Mouse (Mus musculus): Measurements from ENCODE around the gene Msx3. TPM values are rescaled to one million over a fixed set of nuclear protein-coding genes. Genes with fewer than 3 reads are reported as not detected.

Gene Msx3
- polyA plus RNA-seq, 1 experiment from 2014 or later: 2.6 TPM

- H3K27me3 ChIP-seq (replicated peaks; ENCODE audit: low read depth, poor library complexity, severe bottlenecking): peaks cover 95% of the 10 kb centered on the region
- H3K4me3 ChIP-seq: peak overlapping the region; percentile 53
- DNase-seq (ENCODE audit: low spot score): peak; percentile 67
- no peaks in the 10 kb centered on the region for H3K9me3 ChIP-seq
- under 1% methylated on average over 33 of the region's 33 CpGs for WGBS
- no peak overlapping the region; the same call in 1 of the 2 replicates for H3K27ac ChIP-seq (replicated peaks)
- H3K4me1 ChIP-seq: peaks cover 22% of the 10 kb centered on the region
- H3K36me3 ChIP-seq (replicated peaks): no peaks in the 10 kb centered on the region
These were observed 1.0 kb downstream of the Msx3 start for GRCm38 (mm10) chr7:140047811-140048311.

- 81% methylated on average over 4 of the region's 4 CpGs for WGBS
- H3K4me3 ChIP-seq: no peak overlapping the region
- no peak for DNase-seq (ENCODE audit: low spot score)
These were observed 3.3 kb downstream of the Msx3 start for GRCm38 (mm10) chr7:140045546-140045945.

GRCm38 (mm10) chr7:140042728-140043127, 6.2 kb downstream of the Msx3 start:
- 73% methylated on average over 3 of the region's 3 CpGs for WGBS

More at GRCm38 (mm10) chr7:140045546-140045945, 3.3 kb downstream of the Msx3 start:
- Histone ChIP-seq H3K9me3 (no peaks in the 10 kb centered on the region), H3K36me3 (replicated peaks) (peaks cover 7% of the 10 kb centered on the region), H3K27me3 (replicated peaks; ENCODE audit: low read depth, poor library complexity, severe bottlenecking) (peaks cover 72% of the 10 kb centered on the region), H3K4me1 (peaks cover 22% of the 10 kb centered on the region), H3K27ac (replicated peaks) (no peak overlapping the region)

DNA sequence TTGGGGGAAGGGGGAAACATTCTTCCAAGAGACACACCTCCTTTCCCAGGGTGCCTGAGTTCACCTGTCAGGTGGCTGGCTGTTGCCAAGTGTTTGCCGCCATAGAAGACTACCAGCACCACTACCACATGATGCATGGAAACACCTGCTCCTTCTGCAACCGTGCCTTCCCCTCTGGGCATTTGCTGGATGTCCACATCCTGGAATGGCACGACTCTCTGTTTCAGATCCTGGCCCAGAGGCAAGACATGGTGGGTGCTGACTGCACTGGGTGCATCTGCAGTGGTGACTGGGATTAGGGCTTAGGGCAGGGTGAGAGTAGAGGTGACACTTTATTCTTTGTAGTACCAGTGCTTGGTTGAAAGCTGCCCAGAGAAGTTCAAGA, 11.7 kb downstream of the Msx3 start:
- WGBS: 58% methylated on average over 3 of the region's 3 CpGs
- Histone ChIP-seq H3K27me3 (replicated peaks; ENCODE audit: low read depth, poor library complexity, severe bottlenecking) (no peaks in the 10 kb centered on the region), H3K36me3 (replicated peaks) (peaks cover 52% of the 10 kb centered on the region), H3K4me1 (peaks cover 19% of the 10 kb centered on the region), H3K27ac (replicated peaks) (0 out of 2 replicates have a peak overlapping the region, but pooled peaks have one; percentile 98), H3K4me3 (peak overlapping the region; percentile 93), H3K9me3 (no peaks in the 10 kb centered on the region)
- no peak for DNase-seq (ENCODE audit: low spot score)

More at GRCm38 (mm10) chr7:140042728-140043127, 6.2 kb downstream of the Msx3 start:
- DNase-seq (ENCODE audit: low spot score): no peak
- Histone ChIP-seq H3K4me1 (peaks cover 2% of the 10 kb centered on the region), H3K27me3 (replicated peaks; ENCODE audit: low read depth, poor library complexity, severe bottlenecking) (peaks cover 44% of the 10 kb centered on the region), H3K27ac (replicated peaks) (no peak overlapping the region), H3K4me3 (no peak overlapping the region), H3K9me3 (no peaks in the 10 kb centered on the region), H3K36me3 (replicated peaks) (peaks cover 30% of the 10 kb centered on the region)

GRCm38 (mm10) chr7:140036281-140037170, 12.4 kb downstream of the Msx3 start, which contains the start of the genes Zfp511 and Tubgcp2:
Gene Zfp511, plus strand, starts transcription at chr7:140036391.
Gene Tubgcp2, minus strand, starts transcription at chr7:140036669.
- Histone ChIP-seq H3K4me1 (peaks cover 19% of the 10 kb centered on the region), H3K27me3 (replicated peaks; ENCODE audit: low read depth, poor library complexity, severe bottlenecking) (no peaks in the 10 kb centered on the region), H3K27ac (replicated peaks) (peak within 1 kb of the TSS; percentile 98), H3K9me3 (no peaks in the 10 kb centered on the region), H3K36me3 (replicated peaks) (peaks cover 58% of the 10 kb centered on the region), H3K4me3 (peak within 1 kb of the TSS; percentile 93)
- DNase-seq (ENCODE audit: low spot score): peak; percentile 97
- WGBS: 2% methylated on average over 69 of the region's 69 CpGs

- 25% methylated on average over 7 of the region's 7 CpGs for WGBS
These were observed 13.4 kb downstream of the Msx3 start for GRCm38 (mm10) chr7:140035456-140035855.

GRCm38 (mm10) chr7:140033386-140033785, 15.5 kb downstream of the Msx3 start:
- Histone ChIP-seq H3K9me3 (no peaks in the 10 kb centered on the region), H3K27ac (replicated peaks) (no peak overlapping the region), H3K27me3 (replicated peaks; ENCODE audit: low read depth, poor library complexity, severe bottlenecking) (no peaks in the 10 kb centered on the region), H3K36me3 (replicated peaks) (peaks cover 65% of the 10 kb centered on the region), H3K4me3 (no peak overlapping the region), H3K4me1 (peaks cover 19% of the 10 kb centered on the region)
- no peak for DNase-seq (ENCODE audit: low spot score)
- 92% methylated on average over 9 of the region's 9 CpGs for WGBS

More at GRCm38 (mm10) chr7:140035456-140035855, 13.4 kb downstream of the Msx3 start:
- Histone ChIP-seq H3K27me3 (replicated peaks; ENCODE audit: low read depth, poor library complexity, severe bottlenecking) (no peaks in the 10 kb centered on the region), H3K4me1 (peaks cover 19% of the 10 kb centered on the region), H3K9me3 (no peaks in the 10 kb centered on the region), H3K4me3 (peak overlapping the region; percentile 93), H3K36me3 (replicated peaks) (peaks cover 61% of the 10 kb centered on the region), H3K27ac (replicated peaks) (peak overlapping the region; percentile 98)
- no peak for DNase-seq (ENCODE audit: low spot score)

DNA sequence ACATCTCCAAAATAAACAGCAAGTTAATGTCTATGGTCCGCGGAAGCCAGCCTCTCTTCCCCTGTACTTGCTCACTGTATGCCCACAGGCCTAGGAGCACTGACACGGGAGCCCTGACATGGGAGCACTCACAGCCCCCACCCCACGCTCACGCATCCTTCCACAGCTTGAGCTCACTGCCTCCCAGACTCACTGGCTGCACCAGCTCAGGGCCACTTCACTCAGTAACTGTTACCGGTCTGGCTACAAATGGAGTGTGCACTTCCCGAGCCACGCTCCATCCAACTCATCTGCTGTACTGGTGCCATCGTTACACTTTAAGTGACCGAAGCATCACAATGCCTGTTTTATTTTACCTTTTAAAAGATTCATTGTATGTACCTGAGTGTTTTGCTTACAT, 16.5 kb downstream of the Msx3 start:
- 96% methylated on average over 10 of the region's 10 CpGs for WGBS
- H3K9me3 ChIP-seq: no peaks in the 10 kb centered on the region
- H3K4me3 ChIP-seq: no peak overlapping the region
- no peak overlapping the region for H3K27ac ChIP-seq (replicated peaks)
- H3K27me3 ChIP-seq (replicated peaks; ENCODE audit: low read depth, poor library complexity, severe bottlenecking): no peaks in the 10 kb centered on the region
- peaks cover 69% of the 10 kb centered on the region for H3K36me3 ChIP-seq (replicated peaks)
- DNase-seq (ENCODE audit: low spot score): no peak
- H3K4me1 ChIP-seq: peaks cover 18% of the 10 kb centered on the region

- H3K27ac ChIP-seq (replicated peaks): no peak overlapping the region
- H3K4me3 ChIP-seq: no peak overlapping the region
- H3K4me1 ChIP-seq: peaks cover 12% of the 10 kb centered on the region
- H3K36me3 ChIP-seq (replicated peaks): peaks cover 69% of the 10 kb centered on the region
- H3K9me3 ChIP-seq: no peaks in the 10 kb centered on the region
- no peak for DNase-seq (ENCODE audit: low spot score)
- WGBS: 95% methylated on average over 12 of the region's 12 CpGs
- no peaks in the 10 kb centered on the region for H3K27me3 ChIP-seq (replicated peaks; ENCODE audit: low read depth, poor library complexity, severe bottlenecking)
These were observed 17.1 kb downstream of the Msx3 start for GRCm38 (mm10) chr7:140031771-140032170.

DNA sequence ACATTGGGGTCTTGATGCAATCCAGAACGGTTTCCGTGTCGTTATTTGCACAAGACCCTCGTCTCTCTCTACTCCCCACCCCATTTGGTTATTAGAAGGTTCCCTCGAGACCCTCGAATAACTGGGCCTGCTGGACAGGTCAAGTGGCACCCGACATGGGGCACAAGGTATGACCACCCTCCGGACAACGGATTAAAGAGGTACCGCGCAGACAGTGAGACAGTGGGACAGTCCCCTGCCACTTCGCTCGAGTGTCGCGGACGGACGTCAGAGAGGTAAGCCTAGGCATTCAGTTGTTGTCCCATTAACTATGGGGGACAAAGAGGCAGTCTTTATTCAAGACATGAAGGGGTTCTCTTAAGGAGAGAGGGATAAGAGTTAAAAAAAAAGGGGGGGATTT, 37.6 kb downstream of the Msx3 start:
- peaks cover 49% of the 10 kb centered on the region for H3K36me3 ChIP-seq (replicated peaks)
- WGBS: 96% methylated on average over 17 of the region's 17 CpGs

DNA sequence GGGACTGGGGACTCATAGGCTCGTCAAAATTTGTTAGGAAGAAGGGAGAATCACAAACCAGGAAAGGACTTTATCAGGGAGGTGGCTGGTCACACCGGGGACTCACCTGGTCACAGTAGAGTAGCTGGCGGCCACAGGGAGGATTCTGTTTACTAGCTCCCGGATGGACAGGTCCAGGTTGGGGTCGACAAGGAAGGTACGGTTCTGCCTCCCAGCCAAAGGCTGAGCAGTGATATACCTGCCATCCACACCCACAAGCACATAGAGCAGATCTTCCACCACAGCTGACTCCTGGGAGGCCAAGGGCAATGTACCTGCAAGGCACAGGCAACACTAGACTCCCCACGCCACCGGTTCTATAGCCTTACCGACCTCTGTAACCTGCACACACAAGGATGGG, 41.1 kb downstream of the Msx3 start:
- Histone ChIP-seq H3K4me3 (no peak overlapping the region), H3K27me3 (replicated peaks; ENCODE audit: low read depth, poor library complexity, severe bottlenecking) (no peaks in the 10 kb centered on the region), H3K9me3 (no peaks in the 10 kb centered on the region), H3K36me3 (replicated peaks) (peaks cover 75% of the 10 kb centered on the region), H3K4me1 (no peaks in the 10 kb centered on the region), H3K27ac (replicated peaks) (no peak overlapping the region)
- WGBS: 92% methylated on average over 9 of the region's 9 CpGs
- DNase-seq (ENCODE audit: low spot score): no peak

More for the DNA sequence above, 37.6 kb downstream of the Msx3 start:
- H3K4me3 ChIP-seq: no peak overlapping the region
- no peak for DNase-seq (ENCODE audit: low spot score)
- H3K9me3 ChIP-seq: peaks cover 3% of the 10 kb centered on the region; the same call in 1 of the 2 replicates
- no peak overlapping the region for H3K27ac ChIP-seq (replicated peaks)
- H3K27me3 ChIP-seq (replicated peaks; ENCODE audit: low read depth, poor library complexity, severe bottlenecking): no peaks in the 10 kb centered on the region
- H3K4me1 ChIP-seq: no peaks in the 10 kb centered on the region

DNA sequence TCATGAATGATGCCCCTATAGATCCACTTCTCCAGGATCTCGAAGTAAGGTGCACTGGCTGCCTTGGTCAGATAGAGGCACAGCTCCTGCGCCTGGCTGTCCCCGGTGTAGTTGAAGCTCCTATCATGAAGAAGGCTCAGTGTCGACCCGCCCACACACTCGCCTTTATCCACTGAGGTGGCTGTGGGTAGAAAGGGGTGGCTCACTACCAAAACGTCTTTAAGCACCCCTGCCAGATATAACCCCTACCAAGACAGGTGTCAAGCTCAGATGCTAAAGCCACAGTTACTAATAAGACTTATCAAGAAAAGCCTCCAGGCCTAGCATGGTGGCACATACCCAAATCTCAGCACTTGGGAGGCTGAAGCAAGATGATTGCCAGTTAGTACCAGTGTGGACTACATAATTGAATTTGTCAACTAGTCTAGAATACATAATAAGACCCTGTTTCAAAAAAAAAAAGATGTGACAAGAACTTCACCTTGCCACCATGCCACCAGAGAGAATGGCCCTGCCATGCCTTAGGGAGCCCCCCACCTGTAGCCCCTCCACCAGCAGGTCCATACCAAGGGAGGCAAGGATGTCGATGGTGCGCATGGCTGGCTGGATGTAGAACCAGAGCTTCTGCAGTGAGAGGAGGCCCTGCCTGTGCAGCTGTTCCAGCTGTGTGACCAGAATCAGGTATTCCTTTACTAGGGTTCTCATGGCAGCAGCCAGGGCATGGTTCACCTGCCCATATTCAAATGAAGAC, 41.9 kb downstream of the Msx3 start:
- peaks cover 82% of the 10 kb centered on the region for H3K36me3 ChIP-seq (replicated peaks)
- no peak for DNase-seq (ENCODE audit: low spot score)
- 92% methylated on average over 9 of the region's 9 CpGs for WGBS

More for the DNA sequence above, 41.9 kb downstream of the Msx3 start:
- H3K27ac ChIP-seq (replicated peaks): no peak overlapping the region
- no peak overlapping the region for H3K4me3 ChIP-seq
- H3K27me3 ChIP-seq (replicated peaks; ENCODE audit: low read depth, poor library complexity, severe bottlenecking): no peaks in the 10 kb centered on the region
- no peaks in the 10 kb centered on the region for H3K4me1 ChIP-seq
- H3K9me3 ChIP-seq: no peaks in the 10 kb centered on the region

Measured in embryonic facial prominence, embryonic 10.5 days (tissue).